Mouse (Mus musculus) MEL-GATA-1-ER (cell line): ENCODE data around the gene Dmrtc1b.
"Not testable (repeated sequence)": the region's sequence is repeated elsewhere in the genome, so short reads cannot be mapped to it uniquely, and the experiment has no call there.

Source experiments
- DNase-seq: peaks from one replicate; pipeline ENCODE4 v3.0.0-alpha.2; 2012; ENCODE audit warnings: low read depth; ENCODE audit errors: extremely low read depth

The Dmrtc1b gene

GRCm38 (mm10) chrX:102707535-102707934, at the start of gene Dmrtc1b, which contains the start of gene Gm9112:
Gene Dmrtc1b (plus strand): TSS chrX:102707865.
Gene Gm9112 (minus strand): TSS chrX:102707635.
- DNase-seq: not testable (repeated sequence)

- DNase-seq: peak; percentile 20
These were observed 47.0 kb upstream of the Dmrtc1b start for GRCm38 (mm10) chrX:102660712-102661111.

- DNase-seq: no peak
These were observed 41.0 kb upstream of the Dmrtc1b start for GRCm38 (mm10) chrX:102666641-102667040.

GRCm38 (mm10) chrX:102684706-102685105, 23.0 kb upstream of the Dmrtc1b start:
- DNase-seq: not testable (repeated sequence)

GRCm38 (mm10) chrX:102686872-102687271, 20.8 kb upstream of the Dmrtc1b start, which contains the start of gene Gm3880:
Gene Gm3880 (minus strand): TSS chrX:102686972.
- DNase-seq: not testable (repeated sequence)

- DNase-seq: not testable (repeated sequence)
These were observed 18.4 kb upstream of the Dmrtc1b start for GRCm38 (mm10) chrX:102689252-102689651.

- DNase-seq: peak; percentile 2
These were observed 7.0 kb upstream of the Dmrtc1b start for GRCm38 (mm10) chrX:102700636-102701035.

- not testable (repeated sequence) for DNase-seq
These were observed 16.6 kb downstream of the Dmrtc1b start for GRCm38 (mm10) chrX:102724226-102724625.
